Mouse (Mus musculus): ENCODE results near the gene Tfcp2. TPM values are rescaled to one million over a fixed set of nuclear protein-coding genes. Genes with fewer than 3 reads are reported as not detected.

Tfcp2 gene
- 10.7 TPM for polyA plus RNA-seq (2014; fragmentation: Illumina TruSeq; extraction: RNeasy Lipid Tissue Mini Kit (QIAGEN cat#74804); ENCODE audit: low read depth, low replicate concordance)

GRCm38 (mm10) chr15:100551326-100552307, at the start of gene Tfcp2:
TSS of gene Tfcp2 (minus strand) at chr15:100552008.

GRCm38 (mm10) chr15:100599276-100600046, 47.7 kb upstream of the Tfcp2 start, which contains the start of gene Pou6f1:
TSS of gene Pou6f1 (minus strand) at chr15:100599984.

DNA sequence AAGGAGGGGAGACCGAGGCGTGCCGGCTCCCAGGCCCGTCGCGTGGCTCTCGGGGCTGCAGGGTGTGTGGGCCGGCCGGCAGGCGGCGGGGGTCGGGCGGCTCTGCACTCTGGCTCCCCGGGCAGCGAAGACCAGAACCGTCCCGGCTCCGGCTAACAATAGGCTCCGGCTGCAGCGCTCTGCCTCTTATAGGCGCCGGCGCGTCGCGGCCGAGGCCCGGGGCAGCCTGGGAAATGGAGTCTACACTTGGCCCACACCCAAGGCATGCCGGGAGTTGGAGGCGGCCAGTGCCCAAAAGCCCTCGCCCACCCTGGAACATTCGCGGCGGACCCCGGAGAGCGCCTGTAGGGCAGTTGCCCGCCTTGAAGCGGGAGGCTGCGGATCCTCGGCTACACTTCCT, 56.7 kb downstream of the Tfcp2 start, which contains the start of gene Csrnp2:
Gene Csrnp2, minus strand, starts transcription at position 387 of the 400 bp plus-strand sequence.

DNA sequence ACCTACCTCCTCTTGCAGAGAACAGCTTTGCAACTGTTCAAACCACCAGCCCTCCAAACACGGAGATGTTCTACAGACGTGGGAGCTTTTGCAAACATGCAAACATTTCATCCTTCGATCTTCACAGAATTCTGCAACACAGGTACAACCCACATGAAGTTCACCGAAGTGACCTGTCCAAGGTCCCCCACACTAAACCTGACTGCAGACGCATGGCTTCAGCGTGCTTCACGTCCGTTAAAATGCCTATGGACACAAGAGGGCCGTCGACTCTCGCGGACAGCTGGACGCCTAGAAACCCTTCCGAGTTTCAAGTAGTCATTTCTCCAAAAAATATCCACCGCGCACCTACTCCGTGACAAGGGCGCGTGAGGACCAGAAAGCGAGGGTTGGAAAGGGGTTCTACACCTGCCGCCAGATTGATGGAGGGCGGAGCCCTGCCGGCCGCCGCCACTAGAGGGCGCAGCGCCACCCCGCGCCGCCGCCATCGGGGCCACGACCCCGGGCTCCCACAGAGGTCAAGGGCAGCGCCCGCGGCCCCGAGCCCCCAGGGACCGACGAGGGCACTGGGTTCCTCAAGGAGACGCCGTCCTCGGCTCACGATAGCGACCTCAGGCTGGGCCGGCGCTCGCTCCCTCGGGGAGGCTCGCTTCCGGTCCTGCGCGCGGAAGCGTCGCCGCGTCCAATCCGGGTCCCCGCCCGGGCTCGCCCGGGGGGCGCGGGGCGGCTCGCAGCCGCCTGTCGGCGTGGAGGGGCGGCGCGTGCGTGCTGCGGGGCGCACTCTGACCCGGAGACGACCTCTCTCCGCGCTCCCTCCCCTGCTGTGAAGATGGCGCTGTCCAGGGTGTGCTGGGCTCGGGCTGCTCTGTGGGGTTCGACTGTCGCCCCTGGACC, 83.3 kb downstream of the Tfcp2 start, which contains the start of gene Letmd1:
Gene Letmd1, plus strand, starts transcription at position 729 of the 894 bp plus-strand sequence.

Other genes with a start within 250 kb of the Tfcp2 start
- gene Mettl7a1, start 247.9 kb downstream of the Tfcp2 start, polyA plus RNA-seq (2014; fragmentation: Illumina TruSeq; extraction: RNeasy Lipid Tissue Mini Kit (QIAGEN cat#74804); ENCODE audit: low read depth, low replicate concordance), result 78.3 TPM
- gene Mettl7a3, start 217.1 kb downstream of the Tfcp2 start, polyA plus RNA-seq (2014; fragmentation: Illumina TruSeq; extraction: RNeasy Lipid Tissue Mini Kit (QIAGEN cat#74804); ENCODE audit: low read depth, low replicate concordance), result not detected
- not detected for gene Methig1, start 198.9 kb downstream of the Tfcp2 start, polyA plus RNA-seq (2014; fragmentation: Illumina TruSeq; extraction: RNeasy Lipid Tissue Mini Kit (QIAGEN cat#74804); ENCODE audit: low read depth, low replicate concordance)
- gene Mettl7a2, start 198.8 kb downstream of the Tfcp2 start, polyA plus RNA-seq (2014; fragmentation: Illumina TruSeq; extraction: RNeasy Lipid Tissue Mini Kit (QIAGEN cat#74804); ENCODE audit: low read depth, low replicate concordance), result not detected
- gene Higd1c, start 187.5 kb downstream of the Tfcp2 start, polyA plus RNA-seq (2014; fragmentation: Illumina TruSeq; extraction: RNeasy Lipid Tissue Mini Kit (QIAGEN cat#74804); ENCODE audit: low read depth, low replicate concordance), result not detected
- gene Gm5475, start 129.9 kb downstream of the Tfcp2 start, polyA plus RNA-seq (2014; fragmentation: Illumina TruSeq; extraction: RNeasy Lipid Tissue Mini Kit (QIAGEN cat#74804); ENCODE audit: low read depth, low replicate concordance), result not detected
- gene Slc11a2, start 126.9 kb downstream of the Tfcp2 start, polyA plus RNA-seq (2014; fragmentation: Illumina TruSeq; extraction: RNeasy Lipid Tissue Mini Kit (QIAGEN cat#74804); ENCODE audit: low read depth, low replicate concordance), result 17.3 TPM
- 14.9 TPM for gene Letmd1, start 83.0 kb downstream of the Tfcp2 start, polyA plus RNA-seq (2014; fragmentation: Illumina TruSeq; extraction: RNeasy Lipid Tissue Mini Kit (QIAGEN cat#74804); ENCODE audit: low read depth, low replicate concordance)
- 1.5 TPM for gene Csrnp2, start 56.5 kb downstream of the Tfcp2 start, polyA plus RNA-seq (2014; fragmentation: Illumina TruSeq; extraction: RNeasy Lipid Tissue Mini Kit (QIAGEN cat#74804); ENCODE audit: low read depth, low replicate concordance)
- gene Pou6f1, start 48.0 kb upstream of the Tfcp2 start, polyA plus RNA-seq (2014; fragmentation: Illumina TruSeq; extraction: RNeasy Lipid Tissue Mini Kit (QIAGEN cat#74804); ENCODE audit: low read depth, low replicate concordance), result 14.8 TPM
- 237 TPM for gene Dazap2, start 63.3 kb upstream of the Tfcp2 start, polyA plus RNA-seq (2014; fragmentation: Illumina TruSeq; extraction: RNeasy Lipid Tissue Mini Kit (QIAGEN cat#74804); ENCODE audit: low read depth, low replicate concordance)
- gene Smagp, start 84.9 kb upstream of the Tfcp2 start, polyA plus RNA-seq (2014; fragmentation: Illumina TruSeq; extraction: RNeasy Lipid Tissue Mini Kit (QIAGEN cat#74804); ENCODE audit: low read depth, low replicate concordance), result 19.5 TPM
- gene Bin2, start 117.5 kb upstream of the Tfcp2 start, polyA plus RNA-seq (2014; fragmentation: Illumina TruSeq; extraction: RNeasy Lipid Tissue Mini Kit (QIAGEN cat#74804); ENCODE audit: low read depth, low replicate concordance), result 0.92 TPM
- 2.2 TPM for gene Cela1, start 135.9 kb upstream of the Tfcp2 start, polyA plus RNA-seq (2014; fragmentation: Illumina TruSeq; extraction: RNeasy Lipid Tissue Mini Kit (QIAGEN cat#74804); ENCODE audit: low read depth, low replicate concordance)
- gene Galnt6, start 177.4 kb upstream of the Tfcp2 start, polyA plus RNA-seq (2014; fragmentation: Illumina TruSeq; extraction: RNeasy Lipid Tissue Mini Kit (QIAGEN cat#74804); ENCODE audit: low read depth, low replicate concordance), result 0.47 TPM
- gene Slc4a8, start 209.7 kb upstream of the Tfcp2 start, polyA plus RNA-seq (2014; fragmentation: Illumina TruSeq; extraction: RNeasy Lipid Tissue Mini Kit (QIAGEN cat#74804); ENCODE audit: low read depth, low replicate concordance), result 1.2 TPM